Mouse (Mus musculus): ENCODE measurements around the gene Mesp1. TPM values are rescaled to one million over a fixed set of nuclear protein-coding genes. Genes with fewer than 3 reads are reported as not detected.

Gene Mesp1
- polyA plus RNA-seq (2015; fragmentation: Nextera tagmentation; extraction: Ambion mirVana): not detected in 2 replicates

- H3K9me3 ChIP-seq (replicated peaks): no peaks in the 10 kb centered on the region
- peaks cover 15% of the 10 kb centered on the region; the same call in 1 of the 2 replicates for H3K4me1 ChIP-seq
- no peaks in the 10 kb centered on the region for H3K36me3 ChIP-seq (ENCODE audit: poor library complexity, severe bottlenecking)
- peak within 1 kb of the TSS; percentile 46 for H3K4me3 ChIP-seq
- H3K27me3 ChIP-seq: peaks cover 53% of the 10 kb centered on the region
- 70% methylated on average over 6 of the region's 6 CpGs for WGBS
- H3K4me2 ChIP-seq: peak within 1 kb of the TSS; percentile 73
- peak; percentile 14; the same call in 1 of the 2 replicates for ATAC-seq
- no peak within 1 kb of the TSS for H3K27ac ChIP-seq
- H3K9ac ChIP-seq: peak within 1 kb of the TSS; percentile 60
These were observed at the start of gene Mesp1 for GRCm38 (mm10) chr7:79793688-79794087. Gene Mesp1, minus strand, starts transcription at chr7:79793788.

GRCm38 (mm10) chr7:79842163-79842562, 48.6 kb upstream of the Mesp1 start:
- no peak overlapping the region for H3K4me3 ChIP-seq
- no peak for ATAC-seq
- peaks cover 2% of the 10 kb centered on the region for H3K27me3 ChIP-seq
- H3K9ac ChIP-seq: no peak overlapping the region
- H3K4me1 ChIP-seq: no peaks in the 10 kb centered on the region
- no peak overlapping the region for H3K27ac ChIP-seq
- no peaks in the 10 kb centered on the region for H3K36me3 ChIP-seq (ENCODE audit: poor library complexity, severe bottlenecking)
- no peak overlapping the region for H3K4me2 ChIP-seq
- 74% methylated on average over 7 of the region's 7 CpGs for WGBS
- H3K9me3 ChIP-seq (replicated peaks): no peaks in the 10 kb centered on the region

GRCm38 (mm10) chr7:79837247-79837646, 43.7 kb upstream of the Mesp1 start:
- Histone ChIP-seq H3K4me1 (no peaks in the 10 kb centered on the region), H3K4me2 (no peak overlapping the region), H3K27me3 (no peaks in the 10 kb centered on the region), H3K27ac (no peak overlapping the region), H3K9ac (no peak overlapping the region), H3K4me3 (no peak overlapping the region), H3K36me3 (ENCODE audit: poor library complexity, severe bottlenecking) (no peaks in the 10 kb centered on the region), H3K9me3 (replicated peaks) (no peaks in the 10 kb centered on the region)
- no peak for ATAC-seq
- 75% methylated on average over 2 of the region's 2 CpGs for WGBS

- ATAC-seq: no peak
- no peaks in the 10 kb centered on the region for H3K4me1 ChIP-seq
- H3K9me3 ChIP-seq (replicated peaks): no peaks in the 10 kb centered on the region
- H3K27ac ChIP-seq: no peak overlapping the region
- H3K27me3 ChIP-seq: no peaks in the 10 kb centered on the region
- WGBS: 96% methylated on average over 6 of the region's 6 CpGs
- no peaks in the 10 kb centered on the region for H3K36me3 ChIP-seq (ENCODE audit: poor library complexity, severe bottlenecking)
- H3K4me3 ChIP-seq: no peak overlapping the region
- no peak overlapping the region for H3K9ac ChIP-seq
- no peak overlapping the region for H3K4me2 ChIP-seq
These were observed 41.6 kb upstream of the Mesp1 start for GRCm38 (mm10) chr7:79835196-79835595.

DNA sequence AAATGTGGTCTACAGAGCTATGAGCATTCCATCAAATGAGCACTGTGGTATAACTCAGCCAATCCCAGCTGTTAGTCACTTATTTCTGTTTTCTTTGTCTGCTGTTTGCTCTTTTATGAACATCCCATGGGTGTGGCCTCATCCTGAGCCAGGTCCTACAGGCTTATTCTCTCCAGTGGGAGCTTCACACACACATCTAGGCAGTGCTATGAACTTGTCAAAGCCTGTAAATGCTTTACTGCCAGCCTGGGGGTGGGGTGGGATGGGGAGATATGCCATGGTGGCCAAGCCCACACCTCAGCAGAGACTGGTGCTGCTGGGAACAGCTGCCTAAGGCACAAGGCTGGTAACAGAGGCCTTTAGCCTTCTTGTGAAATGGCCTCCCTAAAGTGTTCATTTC, 39.4 kb upstream of the Mesp1 start:
- Histone ChIP-seq H3K9ac (no peak overlapping the region), H3K4me1 (no peaks in the 10 kb centered on the region), H3K36me3 (ENCODE audit: poor library complexity, severe bottlenecking) (no peaks in the 10 kb centered on the region), H3K4me2 (no peak overlapping the region), H3K27ac (no peak overlapping the region), H3K27me3 (no peaks in the 10 kb centered on the region), H3K9me3 (replicated peaks) (no peaks in the 10 kb centered on the region), H3K4me3 (no peak overlapping the region)
- ATAC-seq: no peak

- Histone ChIP-seq H3K36me3 (ENCODE audit: poor library complexity, severe bottlenecking) (no peaks in the 10 kb centered on the region), H3K9ac (no peak overlapping the region), H3K4me3 (no peak overlapping the region), H3K9me3 (replicated peaks) (no peaks in the 10 kb centered on the region), H3K4me1 (no peaks in the 10 kb centered on the region), H3K27ac (no peak overlapping the region), H3K27me3 (no peaks in the 10 kb centered on the region), H3K4me2 (no peak overlapping the region)
- ATAC-seq: no peak
- WGBS: 76% methylated on average over 6 of the region's 6 CpGs
These were observed 38.0 kb upstream of the Mesp1 start for GRCm38 (mm10) chr7:79831585-79831984.

GRCm38 (mm10) chr7:79831145-79831544, 37.6 kb upstream of the Mesp1 start:
- no peak overlapping the region for H3K4me3 ChIP-seq
- H3K4me1 ChIP-seq: no peaks in the 10 kb centered on the region
- H3K27me3 ChIP-seq: no peaks in the 10 kb centered on the region
- ATAC-seq: no peak
- no peaks in the 10 kb centered on the region for H3K9me3 ChIP-seq (replicated peaks)
- 84% methylated on average over 6 of the region's 6 CpGs for WGBS
- no peaks in the 10 kb centered on the region for H3K36me3 ChIP-seq (ENCODE audit: poor library complexity, severe bottlenecking)
- H3K27ac ChIP-seq: no peak overlapping the region
- no peak overlapping the region for H3K4me2 ChIP-seq
- no peak overlapping the region for H3K9ac ChIP-seq

- H3K4me1 ChIP-seq: no peaks in the 10 kb centered on the region
- no peak for ATAC-seq
- no peaks in the 10 kb centered on the region for H3K27me3 ChIP-seq
- WGBS: 77% methylated on average over 3 of the region's 3 CpGs
- H3K27ac ChIP-seq: no peak overlapping the region
- H3K9me3 ChIP-seq (replicated peaks): 0 out of 2 replicates have a peak, but pooled peaks cover 3% of the 10 kb centered on the region
- no peak overlapping the region for H3K4me3 ChIP-seq
- no peak overlapping the region for H3K9ac ChIP-seq
- H3K36me3 ChIP-seq (ENCODE audit: poor library complexity, severe bottlenecking): no peaks in the 10 kb centered on the region
- no peak overlapping the region for H3K4me2 ChIP-seq
These were observed 34.8 kb upstream of the Mesp1 start for GRCm38 (mm10) chr7:79828341-79828740.

DNA sequence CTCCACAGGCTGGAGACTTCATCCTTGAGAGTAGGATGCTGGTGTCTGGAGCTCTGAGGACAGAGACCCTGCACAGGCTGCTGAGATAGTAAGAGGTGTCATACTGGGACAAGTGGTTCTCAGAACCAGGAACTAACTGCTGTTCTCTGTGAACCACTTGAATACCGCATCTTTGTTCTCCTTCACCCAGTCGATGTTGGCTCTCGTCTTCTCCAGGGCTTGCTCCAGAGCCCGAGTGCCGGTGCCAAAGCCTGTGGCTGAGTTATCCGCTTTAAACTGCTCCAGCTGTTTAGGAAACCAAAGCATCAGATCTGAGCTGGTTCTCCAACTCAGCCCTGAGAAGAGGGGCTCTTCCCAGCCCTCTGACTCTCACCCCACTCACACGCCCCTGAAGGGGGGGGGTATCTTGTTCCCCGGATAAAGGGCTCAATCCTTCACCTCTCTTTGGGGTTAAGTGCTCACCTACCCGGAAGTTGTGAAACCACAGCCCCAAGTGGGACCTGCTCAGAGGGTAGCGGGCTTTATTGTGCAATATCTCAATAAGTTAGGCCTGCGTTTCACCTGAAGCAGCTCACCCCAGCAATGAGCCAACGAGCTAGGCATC, 28.6 kb upstream of the Mesp1 start:
- no peaks in the 10 kb centered on the region for H3K36me3 ChIP-seq (ENCODE audit: poor library complexity, severe bottlenecking)
- 84% methylated on average over 12 of the region's 12 CpGs for WGBS
- H3K27ac ChIP-seq: no peak overlapping the region
- 0 out of 2 replicates have a peak, but pooled peaks cover 3% of the 10 kb centered on the region for H3K9me3 ChIP-seq (replicated peaks)
- ATAC-seq: no peak
- H3K27me3 ChIP-seq: no peaks in the 10 kb centered on the region
- no peak overlapping the region for H3K4me2 ChIP-seq
- H3K4me3 ChIP-seq: no peak overlapping the region
- H3K9ac ChIP-seq: no peak overlapping the region
- no peaks in the 10 kb centered on the region for H3K4me1 ChIP-seq

GRCm38 (mm10) chr7:79819996-79820395, 26.4 kb upstream of the Mesp1 start:
- WGBS: 49% methylated on average over 11 of the region's 11 CpGs
- H3K9ac ChIP-seq: no peak overlapping the region
- no peak overlapping the region for H3K4me3 ChIP-seq
- no peak for ATAC-seq
- 0 out of 2 replicates have a peak, but pooled peaks cover 3% of the 10 kb centered on the region for H3K9me3 ChIP-seq (replicated peaks)
- H3K27ac ChIP-seq: no peak overlapping the region
- no peaks in the 10 kb centered on the region for H3K36me3 ChIP-seq (ENCODE audit: poor library complexity, severe bottlenecking)
- no peaks in the 10 kb centered on the region for H3K27me3 ChIP-seq
- no peaks in the 10 kb centered on the region for H3K4me1 ChIP-seq
- no peak overlapping the region for H3K4me2 ChIP-seq

DNA sequence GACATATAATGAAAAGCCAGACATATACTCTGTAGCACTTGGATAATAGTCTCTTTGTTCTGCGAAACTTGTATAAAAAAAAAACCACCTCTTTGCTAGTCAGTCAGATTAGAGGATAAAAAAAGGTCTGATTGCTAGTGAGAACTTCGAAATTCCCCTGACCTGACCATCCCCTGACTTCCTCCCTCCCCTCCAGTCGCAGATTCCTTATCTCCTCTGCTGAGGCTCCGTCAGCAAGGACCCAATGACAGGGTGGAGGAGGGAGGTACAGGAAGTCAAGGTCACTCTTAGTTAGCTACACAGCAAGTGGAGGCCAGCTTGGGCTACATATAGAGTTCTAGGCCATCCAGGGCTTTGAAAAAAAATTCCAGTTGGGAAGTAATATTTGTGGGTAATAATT, 25.9 kb upstream of the Mesp1 start:
- Histone ChIP-seq H3K36me3 (ENCODE audit: poor library complexity, severe bottlenecking) (no peaks in the 10 kb centered on the region), H3K27ac (no peak overlapping the region), H3K4me2 (no peak overlapping the region), H3K9ac (no peak overlapping the region), H3K4me1 (no peaks in the 10 kb centered on the region), H3K27me3 (no peaks in the 10 kb centered on the region), H3K9me3 (replicated peaks) (0 out of 2 replicates have a peak, but pooled peaks cover 1% of the 10 kb centered on the region), H3K4me3 (no peak overlapping the region)
- WGBS: 51% methylated on average over 4 of the region's 4 CpGs
- no peak for ATAC-seq

GRCm38 (mm10) chr7:79818321-79818720, 24.7 kb upstream of the Mesp1 start:
- Histone ChIP-seq H3K9me3 (replicated peaks) (no peaks in the 10 kb centered on the region), H3K4me2 (no peak overlapping the region), H3K36me3 (ENCODE audit: poor library complexity, severe bottlenecking) (no peaks in the 10 kb centered on the region), H3K27me3 (no peaks in the 10 kb centered on the region), H3K4me1 (no peaks in the 10 kb centered on the region), H3K9ac (no peak overlapping the region), H3K27ac (no peak overlapping the region), H3K4me3 (no peak overlapping the region)
- no peak for ATAC-seq
- WGBS: 9% methylated on average over 6 of the region's 6 CpGs

- Histone ChIP-seq H3K36me3 (ENCODE audit: poor library complexity, severe bottlenecking) (no peaks in the 10 kb centered on the region), H3K4me3 (no peak overlapping the region), H3K4me2 (no peak overlapping the region), H3K27me3 (peaks cover 26% of the 10 kb centered on the region), H3K9me3 (replicated peaks) (no peaks in the 10 kb centered on the region), H3K4me1 (0 out of 2 replicates have a peak, but pooled peaks cover 9% of the 10 kb centered on the region), H3K9ac (no peak overlapping the region), H3K27ac (no peak overlapping the region)
- 100% methylated on average over 1 of the region's 1 CpGs for WGBS
- no peak for ATAC-seq
These were observed 19.8 kb upstream of the Mesp1 start for GRCm38 (mm10) chr7:79813409-79813808.
